Mouse (Mus musculus) kidney, embryonic 15.5 days (tissue): ENCODE measurements at regions not wholly inside any gene's neighbourhood (a gene's known extent, or its start where the extent isn't known, plus 50 kb on each side); places are given as distances from the start of the nearest gene placed in this dataset.
A peak's percentile ranks its signal among the peaks of the same experiment; 100 is the strongest.

Source experiments
- ATAC-seq: fragments of 200-750 bp; cut with Nextera tagmentation; replicated peaks from 2 replicates; pipeline ENCODE4 v1.8.0; 2017; ENCODE audit warnings: moderate TSS enrichment; ENCODE audit not compliant: low FRiP score
- H3K27ac ChIP-seq: fragments of 300-500 bp; sonication (generic); 2 replicates; pipeline ENCODE4 v1.5.1; 2015; ENCODE audit warnings: mild to moderate bottlenecking, inconsistent platforms
- H3K27me3 ChIP-seq: fragments of 300-500 bp; sonication (generic); 2 replicates; pipeline ENCODE4 v1.6.1; 2015; ENCODE audit warnings: inconsistent platforms
- H3K36me3 ChIP-seq: fragments of 300-500 bp; sonication (generic); 2 replicates; pipeline ENCODE4 v1.6.1; 2015; ENCODE audit warnings: inconsistent platforms
- H3K4me1 ChIP-seq: fragments of 300-500 bp; sonication (generic); 2 replicates; pipeline ENCODE4 v1.6.1; 2015; ENCODE audit warnings: inconsistent platforms
- H3K4me2 ChIP-seq: fragments of 300-500 bp; sonication (generic); 2 replicates; pipeline ENCODE4 v1.6.1; 2015; ENCODE audit warnings: moderate library complexity, mild to moderate bottlenecking, inconsistent platforms
- H3K4me3 ChIP-seq: fragments of 300-500 bp; sonication (generic); replicated peaks from 2 replicates; pipeline ENCODE4 v1.5.1; 2015; ENCODE audit warnings: mild to moderate bottlenecking, inconsistent platforms
- H3K9ac ChIP-seq: fragments of 300-500 bp; sonication (generic); 2 replicates; pipeline ENCODE4 v1.6.1; 2015; ENCODE audit warnings: mild to moderate bottlenecking, inconsistent platforms
- H3K9me3 ChIP-seq: fragments of 300-500 bp; sonication (generic); replicated peaks from 2 replicates; pipeline ENCODE4 v1.6.1; 2016; ENCODE audit warnings: inconsistent platforms
- WGBS: fragments of 180-500 bp; shearing (Covaris S2); methylation state at CpG from one replicate; pipeline ENCODE4 v1.1.7; 2015; ENCODE audit warnings: mixed read lengths; 5-methylcytosine and 5-hydroxymethylcytosine counted together

- 81% methylated on average over 2 of the region's 2 CpGs for WGBS
- Histone ChIP-seq H3K4me1 (no peaks in the 10 kb centered on the region), H3K27me3 (no peaks in the 10 kb centered on the region), H3K4me2 (no peak overlapping the region), H3K9me3 (no peaks in the 10 kb centered on the region), H3K27ac (no peak overlapping the region), H3K4me3 (no peak overlapping the region), H3K36me3 (no peaks in the 10 kb centered on the region), H3K9ac (no peak overlapping the region)
- no peak for ATAC-seq
These were observed 392.1 kb upstream of the Slc30a5 start for GRCm38 (mm10) chr13:101225366-101225765.

- peaks cover 15% of the 10 kb centered on the region for H3K4me1 ChIP-seq
- H3K4me3 ChIP-seq, result no peak overlapping the region
- H3K4me2 ChIP-seq, result no peak overlapping the region
- no peaks in the 10 kb centered on the region for H3K27me3 ChIP-seq
- H3K27ac ChIP-seq, result no peak overlapping the region
- H3K9me3 ChIP-seq, result no peaks in the 10 kb centered on the region
- no peaks in the 10 kb centered on the region for H3K36me3 ChIP-seq
- ATAC-seq, result no peak
- no peak overlapping the region for H3K9ac ChIP-seq
- WGBS, result 82% methylated on average over 7 of the region's 7 CpGs
These were observed 388.3 kb upstream of the Slc30a5 start for GRCm38 (mm10) chr13:101221331-101222043.

- ATAC-seq, result no peak
- 93% methylated on average over 5 of the region's 5 CpGs for WGBS
- no peaks in the 10 kb centered on the region for H3K27me3 ChIP-seq
These were observed 386.3 kb upstream of the Slc30a5 start for GRCm38 (mm10) chr13:101219568-101219967.

GRCm38 (mm10) chr13:101216897-101217480 lies 383.8 kb upstream of the Slc30a5 start:
- H3K4me1 ChIP-seq, result peaks cover 42% of the 10 kb centered on the region
- no peak for ATAC-seq
- H3K27me3 ChIP-seq, result no peaks in the 10 kb centered on the region
- peak overlapping the region; percentile 55 for H3K27ac ChIP-seq
- H3K9me3 ChIP-seq, result no peaks in the 10 kb centered on the region
- no peak overlapping the region for H3K9ac ChIP-seq
- H3K4me3 ChIP-seq, result no peak overlapping the region
- 59% methylated on average over 8 of the region's 8 CpGs for WGBS
- H3K36me3 ChIP-seq, result no peaks in the 10 kb centered on the region
- no peak overlapping the region for H3K4me2 ChIP-seq

More at GRCm38 (mm10) chr13:101219568-101219967, 386.3 kb upstream of the Slc30a5 start:
- Histone ChIP-seq H3K4me1 (peaks cover 29% of the 10 kb centered on the region), H3K27ac (no peak overlapping the region), H3K4me2 (no peak overlapping the region), H3K9me3 (no peaks in the 10 kb centered on the region), H3K36me3 (no peaks in the 10 kb centered on the region), H3K4me3 (no peak overlapping the region), H3K9ac (no peak overlapping the region)

GRCm38 (mm10) chr13:101216421-101216820 lies 383.2 kb upstream of the Slc30a5 start:
- Histone ChIP-seq H3K27me3 (no peaks in the 10 kb centered on the region), H3K4me1 (peaks cover 42% of the 10 kb centered on the region), H3K4me2 (no peak overlapping the region), H3K9me3 (no peaks in the 10 kb centered on the region), H3K27ac (peak overlapping the region; percentile 55), H3K9ac (no peak overlapping the region), H3K4me3 (no peak overlapping the region), H3K36me3 (no peaks in the 10 kb centered on the region)
- 56% methylated on average over 4 of the region's 4 CpGs for WGBS
- peak; percentile 71 for ATAC-seq

GRCm38 (mm10) chr13:101215792-101216221 lies 382.6 kb upstream of the Slc30a5 start:
- Histone ChIP-seq H3K4me3 (no peak overlapping the region), H3K27ac (peak overlapping the region; percentile 78), H3K4me1 (peaks cover 42% of the 10 kb centered on the region), H3K9me3 (no peaks in the 10 kb centered on the region), H3K9ac (no peak overlapping the region), H3K27me3 (no peaks in the 10 kb centered on the region), H3K4me2 (peak overlapping the region; percentile 35), H3K36me3 (no peaks in the 10 kb centered on the region)
- ATAC-seq, result peak; percentile 79
- WGBS, result 33% methylated on average over 11 of the region's 11 CpGs

GRCm38 (mm10) chr13:101215131-101215641 lies 382.0 kb upstream of the Slc30a5 start:
- WGBS, result 58% methylated on average over 5 of the region's 5 CpGs
- Histone ChIP-seq H3K4me3 (no peak overlapping the region), H3K27me3 (no peaks in the 10 kb centered on the region), H3K36me3 (no peaks in the 10 kb centered on the region), H3K4me1 (peaks cover 42% of the 10 kb centered on the region), H3K27ac (peak overlapping the region; percentile 78), H3K9ac (no peak overlapping the region), H3K4me2 (peak overlapping the region; percentile 35; the same call in 1 of the 2 replicates), H3K9me3 (no peaks in the 10 kb centered on the region)
- ATAC-seq, result no peak

GRCm38 (mm10) chr13:101214094-101214493 lies 380.9 kb upstream of the Slc30a5 start:
- H3K4me2 ChIP-seq, result no peak overlapping the region
- no peaks in the 10 kb centered on the region for H3K36me3 ChIP-seq
- H3K27ac ChIP-seq, result no peak overlapping the region
- H3K4me1 ChIP-seq, result peaks cover 42% of the 10 kb centered on the region
- no peaks in the 10 kb centered on the region for H3K27me3 ChIP-seq
- no peaks in the 10 kb centered on the region for H3K9me3 ChIP-seq
- ATAC-seq, result no peak
- 64% methylated on average over 2 of the region's 2 CpGs for WGBS
- H3K9ac ChIP-seq, result no peak overlapping the region
- H3K4me3 ChIP-seq, result no peak overlapping the region

GRCm38 (mm10) chr13:101213121-101213916 lies 380.1 kb upstream of the Slc30a5 start:
- Histone ChIP-seq H3K4me1 (peaks cover 38% of the 10 kb centered on the region), H3K9me3 (no peaks in the 10 kb centered on the region), H3K9ac (no peak overlapping the region), H3K36me3 (no peaks in the 10 kb centered on the region), H3K4me2 (no peak overlapping the region), H3K27ac (no peak overlapping the region), H3K4me3 (no peak overlapping the region), H3K27me3 (no peaks in the 10 kb centered on the region)
- 50% methylated on average over 13 of the region's 13 CpGs for WGBS
- no peak for ATAC-seq

- Histone ChIP-seq H3K4me3 (no peak overlapping the region), H3K9me3 (no peaks in the 10 kb centered on the region), H3K27me3 (no peaks in the 10 kb centered on the region), H3K27ac (no peak overlapping the region), H3K4me2 (no peak overlapping the region), H3K36me3 (no peaks in the 10 kb centered on the region), H3K9ac (no peak overlapping the region), H3K4me1 (peaks cover 35% of the 10 kb centered on the region)
- ATAC-seq, result no peak
- 69% methylated on average over 5 of the region's 5 CpGs for WGBS
These were observed 379.2 kb upstream of the Slc30a5 start for GRCm38 (mm10) chr13:101212341-101212895.

- no peak overlapping the region for H3K27ac ChIP-seq
- ATAC-seq, result no peak
- peaks cover 13% of the 10 kb centered on the region for H3K4me1 ChIP-seq
- no peaks in the 10 kb centered on the region for H3K9me3 ChIP-seq
- 86% methylated on average over 9 of the region's 9 CpGs for WGBS
- no peak overlapping the region for H3K4me2 ChIP-seq
- H3K36me3 ChIP-seq, result no peaks in the 10 kb centered on the region
- no peak overlapping the region for H3K4me3 ChIP-seq
- no peaks in the 10 kb centered on the region for H3K27me3 ChIP-seq
- no peak overlapping the region for H3K9ac ChIP-seq
These were observed 375.6 kb upstream of the Slc30a5 start for GRCm38 (mm10) chr13:101208788-101209187.

GRCm38 (mm10) chr13:101203463-101203862 lies 370.2 kb upstream of the Slc30a5 start:
- Histone ChIP-seq H3K36me3 (no peaks in the 10 kb centered on the region), H3K4me1 (no peaks in the 10 kb centered on the region), H3K9ac (no peak overlapping the region), H3K27ac (no peak overlapping the region), H3K4me3 (no peak overlapping the region), H3K4me2 (no peak overlapping the region), H3K27me3 (no peaks in the 10 kb centered on the region), H3K9me3 (no peaks in the 10 kb centered on the region)
- ATAC-seq, result no peak
